Mouse (Mus musculus) spleen, postnatal 36 days (tissue): Measurements from ENCODE around the gene Wbp4.
"Not testable (repeated sequence)": the region's sequence is repeated elsewhere in the genome, so short reads cannot be mapped to it uniquely, and the experiment has no call there.

Experiments
- DNase-seq, 2 experiments: peaks; one replicate each; pipeline ENCODE4 v3.0.0; 2022; ENCODE audit warnings: low spot score in 2 of 2, mixed read lengths in 1 of 2

Wbp4 gene

DNA sequence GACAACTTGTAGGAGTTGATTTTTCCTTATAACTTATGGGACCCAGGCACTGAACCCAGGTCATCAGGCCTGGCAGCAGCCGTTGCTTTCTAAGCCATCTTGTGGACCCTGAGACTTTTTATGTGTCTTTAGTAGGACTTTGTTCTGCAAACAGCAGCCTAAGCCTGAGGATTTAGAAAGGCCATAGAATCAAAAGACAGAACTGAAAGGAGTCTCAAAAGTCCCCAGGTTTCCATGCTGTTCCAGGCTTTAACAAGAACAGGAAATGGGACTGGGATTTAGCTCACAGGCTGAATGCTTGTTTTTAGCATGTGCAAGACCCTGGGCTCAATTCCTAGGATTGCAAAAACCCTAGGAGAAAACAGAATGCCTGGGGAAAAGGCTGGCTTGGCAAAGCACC, 26.5 kb upstream of the Wbp4 start:
- no peak for DNase-seq

DNA sequence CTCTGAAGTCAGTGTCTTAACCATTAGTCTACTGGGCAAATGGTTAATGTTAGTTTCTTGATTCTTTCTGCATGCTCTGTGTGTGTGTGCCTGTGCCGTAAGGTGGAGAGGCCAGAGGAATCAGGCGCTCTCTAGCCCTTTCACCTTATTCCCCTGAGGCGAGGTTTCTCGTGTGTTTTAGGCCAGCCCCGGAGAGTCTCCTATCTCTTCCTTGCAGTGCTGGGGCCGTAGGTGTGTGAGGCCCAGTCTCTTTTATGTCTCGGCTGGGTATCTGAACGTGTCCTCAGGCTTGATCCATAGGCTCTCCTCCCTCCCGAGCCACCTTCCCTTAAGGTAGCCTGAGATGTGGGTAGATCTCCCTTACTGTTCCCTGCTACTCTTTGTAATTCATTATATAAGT, 24.9 kb upstream of the Wbp4 start:
- no peak for DNase-seq

DNA sequence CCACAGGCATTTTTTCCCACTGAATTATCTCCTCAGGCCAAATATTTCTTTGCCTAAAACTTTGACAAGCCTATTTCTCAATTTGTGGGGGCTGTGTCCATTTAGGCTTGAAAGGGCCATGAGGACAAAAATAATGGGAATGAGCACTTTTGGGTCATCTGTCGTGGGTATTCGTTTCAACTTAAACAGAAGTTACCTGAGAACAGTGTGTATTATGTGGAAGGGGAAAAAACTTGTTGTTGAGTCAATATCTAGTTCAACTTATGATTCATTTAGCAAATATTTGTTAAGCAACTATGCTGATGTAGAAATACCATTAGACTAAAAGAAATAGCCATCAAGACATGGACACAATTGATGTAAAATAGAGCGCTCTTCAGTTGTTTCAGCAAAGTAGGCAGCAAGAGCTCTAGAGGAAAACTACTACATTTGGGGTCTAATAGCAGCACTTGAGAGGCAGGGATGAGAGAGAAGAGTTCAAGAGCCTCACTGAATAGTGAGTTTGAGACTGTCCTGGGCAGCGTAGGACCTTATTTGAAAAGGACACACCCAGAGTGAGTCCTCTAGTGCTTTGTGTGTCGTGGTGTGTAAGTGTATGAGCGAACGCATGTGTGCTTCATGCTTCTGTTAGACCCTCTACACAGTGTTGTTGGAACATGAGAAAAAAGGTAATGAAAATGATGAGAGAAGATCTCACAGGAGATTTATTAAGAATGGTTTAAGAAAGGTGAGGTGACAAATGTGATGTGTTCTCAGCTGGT, 23.1 kb upstream of the Wbp4 start:
- DNase-seq = no peak

DNA sequence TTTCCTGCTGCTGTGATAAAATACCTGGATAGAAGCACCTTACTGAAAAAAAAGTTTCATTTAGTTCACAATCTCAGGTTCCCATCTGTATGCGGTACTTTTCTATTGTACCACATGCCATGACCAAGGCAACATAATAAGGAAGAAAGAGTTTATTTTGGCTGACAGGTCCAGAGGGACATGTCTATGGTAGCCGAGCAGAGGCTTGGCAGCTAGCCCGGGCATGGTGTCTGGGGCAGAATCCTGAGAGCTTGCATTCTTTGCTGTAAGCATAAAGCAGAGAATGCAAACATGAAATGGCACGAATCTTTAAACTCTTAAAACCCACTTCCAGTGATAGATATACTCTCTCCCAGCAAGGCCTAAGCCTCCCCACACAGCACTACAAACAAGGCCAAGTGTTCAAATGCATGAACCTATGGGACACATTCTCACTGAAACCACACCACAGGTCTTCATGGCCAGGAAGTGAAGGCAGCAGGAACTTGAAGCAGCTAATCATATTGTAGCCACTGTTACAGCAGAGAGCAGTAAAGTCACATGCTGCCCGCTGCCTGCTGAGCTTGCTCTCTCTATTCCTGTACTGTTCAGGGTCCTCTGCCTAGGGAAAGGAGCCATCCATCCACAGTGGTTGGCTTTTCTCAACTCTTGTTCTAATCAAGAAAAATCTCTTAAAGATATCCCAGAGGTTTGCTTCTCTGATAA, 22.2 kb upstream of the Wbp4 start:
- DNase-seq = no peak

DNA sequence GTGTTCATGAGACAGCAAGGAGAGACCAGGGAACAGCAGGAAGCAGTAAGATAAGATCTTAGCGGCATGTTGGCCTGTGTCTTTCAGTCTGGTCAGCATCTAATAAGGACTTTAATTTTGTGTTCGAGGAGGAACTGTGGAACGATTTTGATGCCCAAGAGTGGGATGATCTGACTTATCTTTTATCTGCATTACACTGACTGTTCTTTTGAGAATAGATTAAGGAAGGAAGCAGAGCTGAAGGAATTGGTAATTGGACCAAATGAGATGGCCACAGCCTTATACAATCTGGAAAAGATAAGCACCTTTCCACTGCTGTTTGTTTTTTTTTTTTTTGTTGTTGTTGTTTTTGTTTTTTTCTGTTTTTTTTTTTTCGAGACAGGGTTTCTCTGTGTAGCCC, 19.4 kb upstream of the Wbp4 start:
- DNase-seq = no peak

DNA sequence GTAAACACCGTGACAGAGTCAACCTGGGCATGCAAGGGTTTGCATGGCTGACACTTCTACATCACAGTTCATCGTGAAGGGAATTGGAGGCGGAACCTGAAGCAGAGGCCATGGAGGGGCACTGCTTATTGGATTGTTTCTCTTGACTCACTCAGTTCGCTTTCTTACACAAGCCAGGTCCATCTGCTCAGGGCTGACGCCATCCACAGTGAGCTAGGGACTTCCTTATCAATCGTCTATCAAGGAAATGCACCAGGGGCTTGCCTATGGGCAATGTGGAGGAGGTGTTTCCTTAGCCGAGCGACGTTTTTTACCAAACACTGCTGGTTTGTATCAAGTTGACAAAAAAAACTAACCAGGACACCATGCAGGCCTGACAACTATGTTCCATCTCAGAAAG, 18.0 kb upstream of the Wbp4 start:
- no peak for DNase-seq

DNA sequence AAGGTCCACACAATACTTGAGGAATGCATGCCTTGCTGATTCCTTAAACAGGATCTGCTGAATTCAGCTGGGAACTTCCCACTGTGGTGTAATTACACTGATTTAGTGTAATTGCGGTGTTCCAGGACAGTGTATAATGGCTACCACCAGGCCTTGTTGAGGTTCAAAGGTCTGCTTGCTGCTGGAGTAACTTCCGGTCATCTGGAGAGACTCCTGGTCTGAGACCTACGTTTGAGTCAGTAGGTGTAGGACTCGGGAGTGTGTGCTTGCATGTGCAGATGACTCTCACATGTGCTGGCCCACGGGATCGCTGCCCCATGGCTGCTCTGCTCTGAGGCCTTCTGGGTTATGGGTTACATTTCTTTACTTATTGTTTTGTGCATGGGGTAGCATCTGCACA, 13.0 kb upstream of the Wbp4 start:
- DNase-seq = no peak

DNA sequence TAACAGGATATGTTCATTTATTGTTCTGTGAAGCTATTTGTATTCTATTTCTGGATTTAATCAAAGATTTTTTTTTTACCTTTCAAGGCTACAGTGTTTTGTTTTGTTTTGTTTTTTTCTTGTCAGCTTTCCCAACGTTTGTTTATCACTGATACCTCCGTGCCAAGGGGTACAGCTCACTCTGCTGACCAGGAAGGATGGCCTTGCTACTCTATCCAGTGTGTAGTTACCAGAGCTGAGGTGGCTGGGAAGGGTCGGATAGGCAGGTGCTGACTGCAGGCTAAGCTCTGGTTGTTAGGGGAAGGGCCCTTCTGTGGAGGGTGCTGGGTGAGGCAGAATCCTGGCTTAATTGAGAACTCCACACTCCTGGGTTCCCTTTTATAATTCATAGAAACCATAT, 8.9 kb upstream of the Wbp4 start:
- no peak for DNase-seq

DNA sequence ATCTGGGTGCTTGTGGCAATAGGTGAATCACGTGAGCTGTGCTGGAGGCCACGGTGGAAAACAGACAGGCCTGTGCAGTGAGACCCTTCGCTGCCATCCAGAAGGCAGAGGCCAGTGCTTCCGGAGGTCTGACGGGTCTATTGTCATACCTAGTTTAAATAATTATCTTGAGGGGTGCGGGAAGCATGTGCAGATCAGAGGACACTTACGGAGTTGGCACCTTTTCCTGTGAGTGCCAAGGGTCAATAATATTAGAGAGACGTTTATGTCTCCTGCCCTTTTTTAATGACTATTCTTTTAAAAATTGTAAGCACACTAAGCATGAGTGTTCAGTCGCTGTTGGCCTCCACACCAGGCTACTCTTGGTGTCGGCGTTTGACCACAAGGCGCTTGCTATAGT, 7.8 kb upstream of the Wbp4 start:
- no peak for DNase-seq

DNA sequence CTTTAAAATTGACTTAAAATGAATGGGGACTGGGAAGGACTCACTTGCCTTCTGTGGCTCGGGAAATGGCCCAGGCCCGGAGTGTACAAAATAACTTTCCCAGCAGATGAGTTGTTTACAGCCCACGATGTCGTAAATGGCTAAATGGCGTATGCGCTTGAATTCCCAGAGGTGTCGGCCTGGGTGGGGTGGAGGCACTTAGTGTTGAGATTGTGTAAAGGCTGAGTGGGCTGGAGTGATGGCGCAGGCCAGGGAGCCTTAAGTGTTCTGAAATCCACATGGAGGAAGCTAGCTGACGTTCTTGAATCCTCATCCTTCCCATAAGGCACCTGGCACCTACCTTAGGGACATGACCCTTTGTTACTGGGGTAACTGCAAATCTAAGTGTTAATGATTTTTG, 7.2 kb upstream of the Wbp4 start:
- no peak for DNase-seq

DNA sequence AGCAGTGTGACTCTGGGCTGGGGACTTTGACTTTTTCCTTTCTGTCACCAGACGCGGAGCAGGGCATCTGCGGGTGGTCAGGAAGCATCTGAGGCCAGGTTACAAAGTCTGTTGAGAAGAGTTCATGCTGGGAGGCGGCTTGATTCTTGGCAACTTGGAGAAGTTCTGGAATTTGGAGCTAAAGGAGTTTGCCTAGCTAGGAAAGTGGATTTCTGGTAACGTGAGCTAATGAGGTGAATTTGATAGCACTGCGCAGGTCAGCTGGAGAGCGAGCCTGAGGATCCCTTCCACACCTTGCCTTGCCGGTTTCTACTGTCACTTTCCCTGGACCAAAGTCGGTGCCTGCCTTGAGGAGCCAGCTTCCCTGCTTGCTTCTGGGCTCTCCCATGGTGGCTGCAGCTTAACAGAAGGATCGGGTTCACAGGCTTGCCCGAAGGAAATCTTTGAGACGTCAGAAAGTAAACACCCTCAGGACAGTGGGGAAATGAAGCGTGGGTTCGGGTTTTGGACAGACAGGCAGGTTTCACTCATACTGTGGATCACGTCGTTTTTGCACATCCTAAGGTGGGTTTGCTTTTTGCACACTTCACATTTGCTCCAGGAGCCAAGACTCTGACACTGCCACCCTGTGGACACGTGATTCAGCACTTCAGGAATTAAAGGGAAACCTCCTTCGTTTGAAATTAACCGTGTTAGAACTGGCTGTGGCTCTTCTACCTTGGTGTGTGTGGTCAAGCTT, 5.8 kb upstream of the Wbp4 start:
- DNase-seq = peak in 1 of 2 experiments; percentile 16

DNA sequence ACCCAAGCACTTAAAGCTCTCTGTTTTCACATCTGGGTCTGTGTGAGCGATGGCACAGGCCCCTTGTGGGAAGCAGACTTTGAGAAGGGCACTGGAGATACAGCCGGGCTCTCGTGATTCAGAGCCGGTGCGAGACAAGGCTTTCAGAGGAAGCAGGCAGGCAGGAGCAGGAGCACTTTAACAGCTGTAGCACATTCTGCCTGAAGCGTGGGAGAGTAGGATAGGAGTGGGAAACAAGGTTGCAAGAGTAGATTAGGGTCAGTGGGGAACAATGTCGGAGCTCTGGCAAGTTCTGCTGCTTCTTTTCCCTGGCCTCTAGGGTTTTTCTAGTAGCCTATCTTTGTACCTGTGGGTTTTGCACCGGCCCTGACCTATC, 5.3 kb upstream of the Wbp4 start:
- no peak for DNase-seq

DNA sequence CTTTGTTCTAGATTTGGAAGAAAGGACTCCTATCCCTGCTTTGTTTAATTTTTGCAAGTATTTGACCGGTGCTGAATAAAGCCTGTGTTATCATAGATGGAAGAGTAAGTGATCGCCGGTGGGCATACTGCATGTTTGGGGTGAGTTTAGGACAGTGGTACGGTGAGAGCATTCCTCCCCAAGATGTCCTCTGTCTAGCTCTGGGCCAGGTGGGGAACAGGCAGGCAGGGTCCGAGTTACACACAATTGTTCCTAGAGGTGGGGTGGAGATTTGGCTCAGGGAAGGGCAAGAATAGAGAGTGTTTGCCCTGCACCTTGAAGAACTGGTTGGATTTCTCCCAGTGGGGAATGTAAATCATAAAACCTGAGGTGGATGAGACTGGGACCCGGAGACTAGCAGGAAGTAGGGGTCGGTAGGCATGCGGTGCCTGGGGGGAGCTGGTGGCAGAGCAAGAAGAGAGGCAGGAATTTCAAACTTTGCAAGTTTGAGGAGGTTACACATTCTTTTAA, 2.3 kb upstream of the Wbp4 start:
- no peak for DNase-seq

DNA sequence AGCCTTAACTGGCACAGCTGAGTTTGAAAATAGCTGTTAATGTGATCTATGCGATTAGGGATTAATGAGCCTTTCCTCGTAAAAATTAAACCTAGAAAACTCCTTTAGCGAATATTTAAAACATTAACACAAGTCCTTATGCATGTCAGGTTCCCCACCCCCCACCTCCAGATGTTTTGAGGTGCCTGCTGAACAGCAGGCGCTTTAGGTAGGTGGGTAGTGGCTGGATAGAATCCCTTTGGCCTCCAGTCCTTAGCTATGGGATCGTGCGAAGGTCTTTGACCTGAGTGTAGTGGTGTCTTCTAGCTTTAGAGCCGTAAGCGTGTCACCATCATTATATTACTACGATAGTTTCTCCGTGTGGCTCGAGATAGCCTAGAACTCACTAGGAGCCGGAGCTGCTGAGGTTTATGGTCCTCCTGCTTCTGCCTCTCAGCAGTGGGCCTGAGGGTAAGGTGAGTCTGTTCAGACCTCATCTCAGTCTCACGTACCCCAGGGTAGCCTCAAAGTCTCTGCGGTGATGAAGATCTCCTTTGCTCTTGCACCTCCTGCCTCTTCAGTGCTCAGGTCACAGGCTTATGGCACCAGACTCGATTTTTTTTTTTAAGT, 1.5 kb upstream of the Wbp4 start:
- no peak for DNase-seq

DNA sequence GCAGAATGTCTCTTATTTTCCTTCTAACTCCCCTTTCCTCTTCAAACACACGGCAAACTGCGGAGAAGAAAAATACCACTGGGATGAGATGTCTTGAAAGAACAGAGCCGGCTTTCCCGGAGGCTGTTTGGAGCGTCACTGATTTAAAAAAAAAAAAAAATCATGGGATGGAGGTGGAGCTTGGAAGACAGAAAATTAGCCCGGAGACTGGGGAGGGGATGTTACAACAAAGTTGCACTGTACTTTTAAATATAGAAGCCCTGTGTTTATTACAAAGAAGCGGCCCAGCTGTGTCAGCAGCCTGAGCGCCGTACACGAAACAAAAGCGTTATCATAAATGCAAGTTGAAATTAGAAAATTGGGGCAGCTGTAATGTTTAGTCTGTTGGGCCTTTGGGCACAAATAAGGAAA, 936 bp upstream of the Wbp4 start:
- no peak for DNase-seq

DNA sequence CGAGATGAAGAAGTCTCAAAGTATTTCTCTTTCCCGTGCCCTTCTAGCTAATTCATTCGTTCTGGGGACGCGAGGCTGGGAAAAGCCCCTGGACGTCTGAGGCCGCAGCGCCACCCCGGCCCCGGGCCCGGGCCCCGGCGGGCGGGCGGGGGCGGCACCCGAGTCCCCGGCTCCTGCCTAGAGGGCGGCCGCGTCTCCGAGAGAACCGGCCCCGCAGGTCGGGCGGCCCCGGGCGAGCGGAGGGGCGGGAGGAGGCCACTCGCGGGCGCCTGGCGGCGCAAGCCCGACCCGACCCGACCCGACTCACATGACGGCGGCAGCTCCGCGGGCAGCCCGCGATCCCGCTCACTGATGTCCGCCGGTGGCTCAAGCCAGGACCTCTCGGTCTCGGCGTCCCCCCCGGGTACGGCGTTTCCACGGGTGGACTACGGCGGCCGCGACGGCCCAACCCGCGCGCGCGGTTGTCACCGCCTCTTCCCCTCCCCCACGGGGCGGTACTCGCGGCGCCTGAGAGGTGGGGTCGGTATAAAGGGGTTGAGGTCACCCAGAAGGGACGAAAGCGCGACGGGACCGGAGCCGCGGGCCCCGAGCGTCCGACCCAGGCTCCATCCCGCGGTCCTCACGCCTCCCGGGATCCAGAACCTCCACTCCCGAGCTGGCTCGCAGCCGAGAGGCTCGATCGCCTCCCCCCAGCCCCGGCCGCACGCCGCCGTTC, 539 bp downstream of the Wbp4 start, which contains the start of gene Elf1:
Gene Elf1 (plus strand): TSS at position 571 of the 715 bp plus-strand sequence.
- peak; percentile 91 to 92 for DNase-seq

DNA sequence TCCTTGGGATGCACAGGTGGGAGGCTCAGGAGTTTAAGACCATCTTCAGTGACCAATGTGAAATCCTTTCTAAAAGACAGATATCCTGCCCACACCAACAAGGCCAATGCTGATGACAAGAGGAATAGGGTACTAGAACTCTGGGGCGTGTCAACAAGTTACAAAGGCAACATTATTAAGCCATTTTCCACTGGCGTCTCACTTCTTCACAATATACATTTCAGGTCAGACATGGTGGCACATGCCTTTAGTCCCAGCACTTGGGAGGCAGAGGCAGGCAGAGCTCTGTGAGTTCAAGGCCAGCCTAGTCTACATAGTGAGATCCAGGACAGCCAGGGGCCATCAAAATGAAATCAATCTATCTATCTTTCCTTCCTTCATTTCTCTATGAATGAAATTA, 7.9 kb downstream of the Wbp4 start:
- no peak for DNase-seq

DNA sequence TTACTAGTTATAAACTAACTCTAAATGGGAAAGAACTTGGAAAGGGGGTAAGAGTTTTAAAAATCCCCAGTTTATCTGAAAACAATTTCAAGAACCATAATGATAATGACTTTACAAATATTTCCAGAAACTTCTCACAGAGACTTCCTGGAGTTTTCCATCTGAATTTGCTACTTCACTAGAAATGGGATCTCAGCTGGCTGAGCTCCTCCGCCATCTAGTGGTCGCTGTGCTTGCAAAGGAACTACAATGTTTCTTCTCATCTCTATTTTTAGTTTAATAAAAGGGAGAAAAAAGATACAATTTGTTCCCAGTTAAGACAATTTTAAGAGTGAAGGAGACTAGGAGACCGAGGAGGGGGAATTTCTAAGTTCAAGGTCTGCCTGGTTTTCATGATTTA, 13.7 kb downstream of the Wbp4 start:
- no peak for DNase-seq

DNA sequence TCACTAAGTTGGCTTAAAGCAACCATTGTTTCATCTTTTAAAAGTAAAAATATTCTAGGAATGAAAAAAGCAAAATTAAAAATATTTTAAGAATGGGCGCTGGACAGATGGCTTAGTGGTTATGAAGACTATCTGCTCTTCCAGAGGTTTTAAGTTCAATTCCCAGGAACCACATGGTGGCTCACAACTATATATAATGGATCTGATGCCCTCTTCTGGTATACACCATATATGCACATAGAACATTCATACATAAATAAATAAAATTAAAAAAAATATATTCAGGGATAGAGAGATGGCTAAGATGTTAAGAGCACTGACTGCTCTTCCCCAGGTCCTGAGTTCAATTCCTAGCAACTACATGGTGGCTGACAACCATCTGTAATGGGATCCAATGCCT, 15.7 kb downstream of the Wbp4 start:
- DNase-seq = no peak

DNA sequence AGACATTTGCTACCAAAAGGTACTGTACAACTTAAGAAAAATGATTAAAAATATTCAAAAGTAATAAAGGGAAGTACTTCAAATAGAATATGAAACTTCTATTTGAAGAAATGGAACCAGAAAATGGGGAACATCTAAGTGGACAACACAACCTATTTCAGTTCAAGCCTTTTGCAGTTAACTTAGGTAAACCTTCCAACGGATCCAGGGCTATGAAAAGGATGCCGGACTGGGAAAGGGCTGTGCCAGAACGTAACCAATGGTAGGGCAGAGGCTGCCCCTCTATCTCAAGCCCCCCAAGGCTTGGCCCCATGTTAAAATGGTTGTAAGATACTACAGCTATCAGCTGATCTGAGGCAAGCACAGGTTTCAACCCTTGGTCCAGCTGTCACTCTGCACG, 20.3 kb downstream of the Wbp4 start:
- no peak for DNase-seq

DNA sequence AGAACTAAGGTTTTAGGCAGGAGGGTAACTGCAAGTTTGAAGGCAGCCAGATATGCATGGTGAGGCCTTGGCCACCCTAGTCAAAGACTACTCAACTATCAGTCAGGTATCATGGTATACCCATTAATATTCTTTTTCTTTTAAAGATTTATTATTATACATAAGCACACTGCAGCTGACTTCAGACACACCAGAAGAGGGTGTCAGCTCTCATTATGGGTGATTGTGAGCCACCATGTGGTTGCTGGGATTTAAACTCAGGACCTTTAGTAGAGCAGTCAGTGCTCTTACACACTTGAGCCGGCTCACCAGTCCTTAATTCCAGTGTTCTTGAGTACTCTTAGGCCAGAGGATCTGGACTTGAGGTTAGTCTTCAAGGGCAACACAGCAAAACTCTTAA, 20.9 kb downstream of the Wbp4 start:
- no peak for DNase-seq

DNA sequence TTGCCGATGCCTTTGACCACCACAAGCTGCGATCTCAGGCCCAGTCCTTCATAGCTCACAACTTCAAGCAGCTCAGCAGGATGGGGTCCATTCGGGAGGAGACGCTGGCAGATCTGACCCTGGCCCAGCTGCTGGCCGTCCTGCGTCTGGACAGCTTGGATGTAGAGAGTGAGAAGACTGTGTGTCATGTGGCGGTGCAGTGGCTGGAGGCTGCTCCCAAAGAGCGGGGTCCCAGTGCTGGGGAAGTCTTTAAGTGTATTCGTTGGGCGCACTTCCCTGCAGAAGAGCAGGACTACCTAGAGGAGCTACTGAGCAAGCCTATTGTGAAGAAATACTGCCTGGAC, 28.8 kb downstream of the Wbp4 start:
- DNase-seq = not testable (repeated sequence)
